Mouse (Mus musculus) erythroblast, adult 5-6 weeks (primary cell): Measurements from ENCODE around the gene Prkaa2. TPM values are rescaled to one million over a fixed set of nuclear protein-coding genes. Genes with fewer than 3 reads are reported as not detected.

ENCODE experiments used
- ATAC-seq: replicated peaks from 2 replicates; pipeline ENCODE4 v1.8.0; 2016; ENCODE audit warnings: moderate number of reproducible peaks, mild to moderate bottlenecking, moderate TSS enrichment, inconsistent platforms; ENCODE audit not compliant: poor library complexity, low FRiP score, severe bottlenecking
- total RNA-seq, 2 experiments: library from RNA; stranded (forward) in 1 of 2; stranded (reverse) in 1 of 2; fragments of 150-400 nt in 1 of 2; fragments of 200-764, 138-1000 nt in 1 of 2; gene quantifications; 2 replicates each; pipeline versions ENCODE4 v1.2.3 to v1.2.4; 2015 to 2017; ENCODE audit warnings: low replicate concordance in 2 of 2

The Prkaa2 gene
- total RNA-seq (2015; ENCODE audit: low replicate concordance) (0.21 TPM in 1 of 2 replicates, not detected in the other), total RNA-seq (2017; ENCODE audit: low replicate concordance) (0.09 TPM in 1 of 2 replicates, not detected in the other)

GRCm38 (mm10) chr4:105109199-105109989 is at the start of gene Prkaa2:
Gene Prkaa2, minus strand, starts transcription at chr4:105109890.
- ATAC-seq: no peak

GRCm38 (mm10) chr4:105159531-105159870 is 49.8 kb upstream of the Prkaa2 start:
- no peak for ATAC-seq

- no peak for ATAC-seq
These were observed 49.2 kb upstream of the Prkaa2 start for GRCm38 (mm10) chr4:105158651-105159530.

- no peak for ATAC-seq
These were observed 48.5 kb upstream of the Prkaa2 start for GRCm38 (mm10) chr4:105158169-105158555.

- no peak for ATAC-seq
These were observed 47.8 kb upstream of the Prkaa2 start, which contains the start of gene Plpp3 for GRCm38 (mm10) chr4:105157276-105158168. Gene Plpp3, plus strand, starts transcription at chr4:105157347.

GRCm38 (mm10) chr4:105156955-105157275 is 47.2 kb upstream of the Prkaa2 start:
- no peak for ATAC-seq

- ATAC-seq: no peak
These were observed 46.6 kb upstream of the Prkaa2 start for GRCm38 (mm10) chr4:105156281-105156680.

- no peak for ATAC-seq
These were observed 43.5 kb upstream of the Prkaa2 start for GRCm38 (mm10) chr4:105153227-105153626.

- no peak for ATAC-seq
These were observed 42.4 kb upstream of the Prkaa2 start for GRCm38 (mm10) chr4:105151911-105152690.

GRCm38 (mm10) chr4:105149492-105149891 is 39.8 kb upstream of the Prkaa2 start:
- ATAC-seq: no peak

GRCm38 (mm10) chr4:105133350-105134050 is 23.8 kb upstream of the Prkaa2 start:
- no peak for ATAC-seq

- no peak for ATAC-seq
These were observed 22.1 kb upstream of the Prkaa2 start for GRCm38 (mm10) chr4:105131756-105132314.

GRCm38 (mm10) chr4:105129212-105129611 is 19.5 kb upstream of the Prkaa2 start:
- no peak for ATAC-seq

GRCm38 (mm10) chr4:105122429-105122828 is 12.7 kb upstream of the Prkaa2 start:
- no peak for ATAC-seq

- ATAC-seq: no peak
These were observed 11.4 kb upstream of the Prkaa2 start for GRCm38 (mm10) chr4:105121081-105121480.

- ATAC-seq: no peak
These were observed 3.8 kb upstream of the Prkaa2 start for GRCm38 (mm10) chr4:105113468-105113867.

- no peak for ATAC-seq
These were observed 3.4 kb upstream of the Prkaa2 start for GRCm38 (mm10) chr4:105113042-105113441.

- no peak for ATAC-seq
These were observed 2.1 kb upstream of the Prkaa2 start for GRCm38 (mm10) chr4:105111770-105112169.
